ENCODE assay signal across 8 mouse cellular contexts in genomic region chr7:44869697-44870528, GRCm38 (mm10). TPM values are rescaled to one million over a fixed set of nuclear protein-coding genes. Genes with fewer than 3 reads are reported as not detected.
DNase-seq lines count a peak whose midpoint lies in the region; ATAC-seq and TF ChIP-seq lines count a peak whose summit lies in the region.

Gene Ptov1, minus strand, starts transcription at chr7:44869788.

- intact Hi-C loops in heart, postnatal 10 days (cut with DNase I), result no loop called here

- peak within 1 kb of the TSS; percentile 53 for H3K4me3 ChIP-seq in ES-Bruce4 (ENCODE audit: low read depth, low read length)
- H3K4me3 ChIP-seq in forebrain, embryonic 13.5 days, result peak within 1 kb of the TSS; percentile 95
- peak within 1 kb of the TSS; percentile 81 for H3K4me3 ChIP-seq in liver, postnatal 0 days (ENCODE audit: low read depth, low read length)
- H3K4me3 ChIP-seq in neural tube, embryonic 14.5 days (ENCODE audit: low read depth, low read length), result peak within 1 kb of the TSS; percentile 98

- H3K4me1 ChIP-seq in ES-Bruce4 (ENCODE audit: control insufficient read depth, insufficient read depth, low read length), result peaks cover 2% of the 10 kb centered on the region
- H3K4me1 ChIP-seq in forebrain, embryonic 13.5 days, result peaks cover 50% of the 10 kb centered on the region
- H3K4me1 ChIP-seq in liver, postnatal 0 days (ENCODE audit: insufficient read depth), result peaks cover 54% of the 10 kb centered on the region
- H3K4me1 ChIP-seq in neural tube, embryonic 14.5 days (ENCODE audit: control insufficient read depth, insufficient read depth, low read length), result peaks cover 37% of the 10 kb centered on the region

- peak within 1 kb of the TSS; percentile 94 for H3K4me2 ChIP-seq in forebrain, embryonic 13.5 days
- H3K4me2 ChIP-seq in liver, postnatal 0 days (ENCODE audit: low read depth, low read length), result peak within 1 kb of the TSS; percentile 99
- H3K4me2 ChIP-seq in neural tube, embryonic 14.5 days (ENCODE audit: low read depth, low read length), result peak within 1 kb of the TSS; percentile 100

- ATAC-seq in cerebellum, adult (ENCODE audit: insufficient number of reproducible peaks, low FRiP score, low TSS enrichment), result peak; percentile 92
- ATAC-seq in forebrain, embryonic 13.5 days, result peak; percentile 96
- peak; percentile 92 for ATAC-seq in liver, postnatal 0 days
- peak; percentile 94 for ATAC-seq in neural tube, embryonic 14.5 days (ENCODE audit: low read depth)

- no peak for TF ChIP-seq CTCF in ES-Bruce4 (IDR thresholded peaks at IDR 0.05; ENCODE audit: low read depth, low read length)
- TF ChIP-seq CTCF in liver, postnatal 0 days (IDR thresholded peaks at IDR 0.05; ENCODE audit: low read depth), result peak; percentile 2; the same call in 1 of the 2 replicates

- peak; percentile 32 for TF ChIP-seq POLR2A in ES-Bruce4 (IDR thresholded peaks at IDR 0.05; ENCODE audit: insufficient read depth, low read length)

- no peaks in the 10 kb centered on the region for H3K27me3 ChIP-seq in ES-Bruce4 (ENCODE audit: control insufficient read depth, insufficient read depth, low read length, poor library complexity, severe bottlenecking)
- H3K27me3 ChIP-seq in forebrain, embryonic 13.5 days, result no peaks in the 10 kb centered on the region
- no peaks in the 10 kb centered on the region for H3K27me3 ChIP-seq in liver, postnatal 0 days (ENCODE audit: insufficient read depth, low read length)
- H3K27me3 ChIP-seq in neural tube, embryonic 14.5 days (ENCODE audit: control insufficient read depth, insufficient read depth, low read length), result peaks cover 2% of the 10 kb centered on the region; the same call in 1 of the 2 replicates

- H3K36me3 ChIP-seq in ES-Bruce4 (ENCODE audit: control insufficient read depth, insufficient read depth, low read length, poor library complexity, severe bottlenecking), result no peaks in the 10 kb centered on the region; the same call in 1 of the 2 replicates
- H3K36me3 ChIP-seq in forebrain, embryonic 13.5 days (ENCODE audit: poor library complexity, severe bottlenecking), result peaks cover 21% of the 10 kb centered on the region
- H3K36me3 ChIP-seq in liver, postnatal 0 days (replicated peaks; ENCODE audit: insufficient read depth, low read length), result no peaks in the 10 kb centered on the region
- peaks cover 10% of the 10 kb centered on the region; the same call in 1 of the 2 replicates for H3K36me3 ChIP-seq in neural tube, embryonic 14.5 days (ENCODE audit: control insufficient read depth, insufficient read depth, low read length)

- H3K9ac ChIP-seq in ES-Bruce4 (ENCODE audit: low read depth, poor library complexity, severe bottlenecking), result peak within 1 kb of the TSS; percentile 99
- H3K9ac ChIP-seq in forebrain, embryonic 13.5 days, result peak within 1 kb of the TSS; percentile 100
- H3K9ac ChIP-seq in liver, postnatal 0 days (replicated peaks), result peak within 1 kb of the TSS; percentile 94
- H3K9ac ChIP-seq in neural tube, embryonic 14.5 days (replicated peaks; ENCODE audit: low read depth, low read length), result peak within 1 kb of the TSS; percentile 99

- 9% methylated on average over 29 of the region's 29 CpGs for WGBS in forebrain, embryonic 13.5 days
- WGBS in large intestine, adult 2 months, result 2% methylated on average over 29 of the region's 29 CpGs
- 6% methylated on average over 29 of the region's 29 CpGs for WGBS in liver, postnatal 0 days (ENCODE audit: insufficient replicate concordance)
- WGBS in neural tube, embryonic 14.5 days, result 10% methylated on average over 29 of the region's 29 CpGs

- TF ChIP-seq EP300 in ES-Bruce4 (IDR thresholded peaks at IDR 0.05; ENCODE audit: insufficient read depth, low read depth, low read length), result peak; percentile 41; the same call in 1 of the 2 replicates
- TF ChIP-seq EP300 in liver, postnatal 0 days (IDR thresholded peaks at IDR 0.05; ENCODE audit: low read depth), result peak; percentile 65; the same call in 1 of the 2 replicates

- H3K9me3 ChIP-seq in ES-Bruce4 (replicated peaks; ENCODE audit: control insufficient read depth, insufficient read depth, low read length, poor library complexity, severe bottlenecking), result no peaks in the 10 kb centered on the region
- H3K9me3 ChIP-seq in forebrain, embryonic 13.5 days (replicated peaks), result no peaks in the 10 kb centered on the region
- H3K9me3 ChIP-seq in liver, postnatal 0 days (ENCODE audit: low read length), result no peaks in the 10 kb centered on the region
- no peaks in the 10 kb centered on the region for H3K9me3 ChIP-seq in neural tube, embryonic 14.5 days (ENCODE audit: control insufficient read depth, low read length)

- H3K27ac ChIP-seq in ES-Bruce4 (ENCODE audit: insufficient read depth, low read length), result peak within 1 kb of the TSS; percentile 53; the same call in 1 of the 2 replicates
- peak within 1 kb of the TSS; percentile 100 for H3K27ac ChIP-seq in forebrain, embryonic 13.5 days
- H3K27ac ChIP-seq in liver, postnatal 0 days (ENCODE audit: low read depth), result peak within 1 kb of the TSS; percentile 96
- H3K27ac ChIP-seq in neural tube, embryonic 14.5 days (ENCODE audit: low read depth, low read length), result peak within 1 kb of the TSS; percentile 100

- DNase-seq in heart, postnatal 10 days, result peak; percentile 94
- DNase-seq in large intestine, adult 2 months (ENCODE audit: low read depth, low spot score), result peak; percentile 83
- peak; percentile 87 for DNase-seq in liver, postnatal 0 days
- peak; percentile 92 for DNase-seq in testis, postnatal 10 days (ENCODE audit: low spot score)

RNA-seq across cellular contexts. Expression of gene Ptov1, which starts in this region (rescaled TPM):
- 153 and 160 TPM in 2 replicates for polyA plus RNA-seq in ES-Bruce4 (2011; ENCODE audit: insufficient read depth, insufficient read length, low read depth, missing spikeins)
- 558 and 574 TPM in 2 replicates for polyA plus RNA-seq in forebrain, embryonic 13.5 days (2015; fragmentation: Nextera tagmentation; extraction: Ambion mirVana)
- total RNA-seq in heart, postnatal 10 days (2021), result 100 to 1,000 TPM; 189 to 196 TPM
- polyA plus RNA-seq in large intestine, adult 2 months (2012; rRNA removed), result 111 and 141 TPM in 2 replicates
- polyA plus RNA-seq in liver, postnatal 0 days (2015; fragmentation: Nextera tagmentation; extraction: Ambion mirVana), result 43.5 and 49.8 TPM in 2 replicates
- polyA plus RNA-seq in neural tube, embryonic 14.5 days (2014; fragmentation: Nextera tagmentation; extraction: Ambion mirVana), result 475 and 479 TPM in 2 replicates

Comparison
In these comparisons a context has a peak if more than half of its experiments do, and no peak if none do; other contexts are left out.
1. Peak in every context shown above with its lines: DNase-seq, ATAC-seq, H3K4me3 ChIP-seq and H3K27ac ChIP-seq.